Mouse (Mus musculus) ovary, adult 2 months (tissue): ENCODE data around the gene Spc25. TPM values are rescaled to one million over a fixed set of nuclear protein-coding genes. Genes with fewer than 3 reads are reported as not detected.

Experiments
- polyA plus RNA-seq: library from polyadenylated mRNA; depleted of rRNA; stranded (reverse); fragments of >200 nt; gene quantifications from 2 replicates; pipeline ENCODE4 v1.2.3, GENCODE M21; 2012; rRNA removed

The Spc25 gene
- polyA plus RNA-seq: 1.1 and 1.3 TPM in 2 replicates

DNA sequence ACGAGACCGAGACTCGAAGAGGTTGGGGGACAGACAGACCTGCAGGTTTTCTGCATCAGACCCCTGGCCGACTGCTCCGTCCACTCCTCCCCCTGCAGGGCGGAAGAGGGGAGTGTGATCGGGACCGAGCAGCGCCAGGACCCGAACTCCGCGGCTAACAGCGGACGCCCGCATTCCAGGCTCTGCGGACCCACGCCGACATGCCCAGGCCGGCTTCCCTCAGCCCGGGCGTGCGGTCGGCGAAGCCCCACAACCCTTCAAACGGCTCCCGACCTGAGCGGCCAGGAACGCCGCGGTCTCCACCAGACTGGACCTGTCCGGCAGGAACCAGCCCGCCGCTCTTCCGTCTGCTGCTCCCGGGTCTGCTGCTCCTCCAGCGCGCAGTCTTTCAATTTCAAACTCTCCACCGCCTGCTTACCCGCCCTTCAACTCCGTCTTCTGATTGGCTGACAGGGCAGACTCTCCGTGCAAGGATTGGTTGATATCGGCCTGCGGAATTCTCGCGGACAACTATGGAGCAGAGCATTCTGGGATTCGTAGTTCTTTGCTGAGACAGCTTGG is at the start of gene Spc25:
Gene Spc25 (minus strand): TSS at position 404 of the 561 bp plus-strand sequence.

DNA sequence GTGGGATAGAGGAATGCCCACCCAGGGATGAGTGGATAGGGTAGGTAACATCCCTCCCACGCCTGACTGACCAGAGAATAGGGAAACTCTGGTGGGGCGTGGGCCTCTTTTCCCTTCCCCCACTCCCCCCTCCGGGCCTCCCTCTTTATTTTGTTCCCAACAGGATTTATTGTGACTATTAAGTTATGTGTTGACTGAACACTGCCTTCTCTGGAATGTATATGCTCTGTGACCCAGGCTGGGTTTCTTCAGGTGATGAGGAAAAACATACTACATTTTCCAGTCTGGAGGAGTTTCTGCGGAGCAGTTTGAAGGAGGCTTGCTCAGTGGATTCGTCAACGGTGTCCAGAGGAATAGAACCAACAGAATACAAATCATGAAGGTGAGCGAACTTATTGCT is 4.8 kb upstream of the Spc25 start, which contains the start of gene G6pc2:
Gene G6pc2 (plus strand): TSS at position 301 of the 400 bp plus-strand sequence.

Other genes with a start within 250 kb of the Spc25 start
- 0.42 and 0.56 TPM in 2 replicates for gene Nostrin, start 70.4 kb downstream of the Spc25 start, polyA plus RNA-seq
- gene G6pc2, start 4.9 kb upstream of the Spc25 start, polyA plus RNA-seq: 0.26 and 0.45 TPM in 2 replicates
- gene Abcb11, start 136.4 kb upstream of the Spc25 start, polyA plus RNA-seq: 0.18 and 0.27 TPM in 2 replicates
- 1.9 and 3.1 TPM in 2 replicates for gene Dhrs9, start 174.3 kb upstream of the Spc25 start, polyA plus RNA-seq